Mouse (Mus musculus): ENCODE results near the gene Rhod.
A peak's percentile ranks its signal among the peaks of the same experiment; 100 is the strongest.
"Not testable (repeated sequence)": the region's sequence is repeated elsewhere in the genome, so short reads cannot be mapped to it uniquely, and the experiment has no call there.

Rhod gene

DNA sequence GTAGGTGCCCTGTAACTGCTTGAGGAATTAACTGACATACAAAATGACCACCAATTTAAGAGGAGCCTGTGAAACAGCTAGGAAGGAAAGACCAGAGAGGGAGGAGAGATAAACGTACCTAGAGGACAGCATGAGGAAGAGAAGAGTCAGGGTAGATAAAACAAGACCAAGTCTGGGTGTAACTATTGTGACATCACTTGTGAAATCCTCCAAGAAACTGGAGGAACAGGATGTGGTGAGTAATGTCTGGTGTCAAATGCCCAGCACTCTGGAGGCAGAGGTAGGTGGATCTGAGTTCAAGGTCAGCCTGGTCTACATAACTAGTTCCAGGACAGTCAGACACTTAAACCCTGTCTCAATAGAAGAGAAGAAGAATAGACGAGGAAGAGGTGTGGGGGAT lies 30.2 kb downstream of the Rhod start:
- no peak for DNase-seq (ENCODE audit: low spot score in 2 of 2)

GRCm38 (mm10) chr19:4404840-4405239 lies 34.4 kb downstream of the Rhod start:
- no peak for DNase-seq (ENCODE audit: low spot score in 2 of 2)

DNA sequence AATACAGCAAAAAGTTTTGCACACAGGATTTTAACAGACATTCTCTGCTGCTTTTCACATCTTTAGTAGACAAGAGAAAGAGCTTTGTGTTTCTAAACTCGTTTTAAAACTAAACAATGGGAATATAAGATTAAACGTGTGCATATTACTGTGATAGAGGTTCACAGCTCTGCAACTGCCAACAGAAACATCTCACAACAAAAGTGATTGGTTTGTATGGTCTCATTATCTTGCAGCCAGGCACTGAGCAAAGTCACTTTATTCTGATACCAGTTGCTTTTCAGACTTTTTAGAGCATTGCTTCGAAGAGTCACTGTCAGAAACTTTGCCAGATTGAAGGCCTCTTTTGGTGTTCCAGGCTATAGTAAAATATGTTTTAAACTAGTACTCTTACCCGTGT lies 40.3 kb downstream of the Rhod start:
- no peak for DNase-seq (ENCODE audit: low spot score in 2 of 2)

- no peak for DNase-seq (ENCODE audit: low spot score in 2 of 2)
These were observed 40.6 kb downstream of the Rhod start for GRCm38 (mm10) chr19:4398630-4398948.

DNA sequence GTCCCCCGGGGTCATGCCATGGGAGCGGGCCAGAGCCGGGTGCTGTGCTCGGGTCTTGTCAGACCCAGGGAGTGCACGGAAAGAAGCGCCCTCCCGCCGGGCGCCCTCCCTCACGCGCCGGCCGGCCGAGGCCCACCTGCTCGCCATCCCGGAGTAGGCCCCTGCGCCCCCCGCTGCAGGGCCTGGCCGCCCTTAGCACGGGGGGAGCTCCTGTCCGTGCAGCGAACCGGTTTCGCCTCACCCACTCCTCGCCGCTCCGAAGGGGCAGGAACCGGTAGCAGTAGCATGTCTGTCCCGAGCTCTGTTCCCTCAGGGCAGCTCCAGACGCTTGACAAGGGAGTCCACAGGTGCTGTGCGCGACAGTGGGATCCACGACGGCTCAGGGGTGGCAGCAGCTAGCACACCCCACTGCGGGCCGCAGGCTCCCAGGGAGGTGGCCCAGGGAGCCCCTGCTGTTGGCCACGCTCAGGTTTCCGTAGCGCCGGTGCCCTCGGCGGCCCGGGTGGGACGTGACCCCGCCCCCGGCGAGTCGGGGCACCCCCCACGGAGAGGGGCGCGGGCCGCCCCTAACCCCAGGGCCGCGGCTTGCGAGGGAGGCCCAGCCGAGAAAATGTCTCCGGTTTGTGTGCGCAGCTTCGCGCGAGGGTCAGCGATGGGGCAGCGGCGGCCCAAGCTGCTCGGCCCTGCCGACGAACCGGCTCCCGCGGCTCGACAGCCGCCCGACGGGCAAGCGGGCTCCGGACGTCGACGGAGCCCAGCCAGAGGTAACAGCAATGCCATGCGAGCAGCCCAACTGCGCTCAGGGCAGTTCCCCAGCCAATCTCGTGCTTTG lies 41.2 kb downstream of the Rhod start, which contains the start of gene Kdm2a:
Kdm2a (minus strand) TSS at position 488 of the 832 bp plus-strand sequence.
- DNase-seq (ENCODE audit: low spot score in 2 of 2): peak; percentile 34 to 42

DNA sequence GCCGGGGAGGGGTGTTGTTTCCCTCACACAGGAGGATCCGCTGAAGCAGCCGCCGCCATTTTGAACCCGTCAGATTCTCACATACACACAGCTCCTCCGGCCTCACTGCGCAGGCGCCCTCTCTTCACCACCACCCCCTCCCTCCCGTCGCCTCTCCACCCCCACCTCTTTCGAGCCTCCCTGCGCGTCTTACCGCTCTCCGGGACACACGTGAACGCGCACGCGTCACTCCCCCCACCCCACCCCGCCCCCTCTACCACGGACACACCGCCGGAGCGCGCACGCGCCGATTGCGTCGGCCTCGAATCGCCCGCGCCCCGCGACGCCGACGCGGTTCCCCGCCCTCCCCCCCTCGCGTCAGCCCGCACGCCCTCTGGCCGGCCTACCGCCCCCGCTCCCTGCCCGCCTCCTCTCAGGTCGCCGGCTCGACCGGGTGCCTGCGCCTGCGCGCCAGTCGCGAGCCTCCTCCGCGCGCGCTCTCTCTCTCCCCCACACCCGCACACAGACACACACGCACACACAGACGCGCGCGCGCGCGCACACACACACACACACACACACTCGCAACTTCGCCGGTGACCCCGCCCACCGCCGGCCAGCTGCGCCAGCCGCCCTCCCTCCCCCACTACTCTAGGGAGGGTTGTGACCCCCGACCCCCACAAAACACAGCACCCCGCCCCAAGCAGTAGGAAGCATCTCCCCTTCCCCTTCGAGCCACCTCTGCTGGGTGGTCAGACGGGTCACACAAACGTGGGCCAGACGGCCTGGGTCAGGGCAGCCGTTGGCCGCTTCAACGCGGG lies 42.0 kb downstream of the Rhod start:
- DNase-seq (ENCODE audit: low spot score in 2 of 2): peak; percentile 84

DNA sequence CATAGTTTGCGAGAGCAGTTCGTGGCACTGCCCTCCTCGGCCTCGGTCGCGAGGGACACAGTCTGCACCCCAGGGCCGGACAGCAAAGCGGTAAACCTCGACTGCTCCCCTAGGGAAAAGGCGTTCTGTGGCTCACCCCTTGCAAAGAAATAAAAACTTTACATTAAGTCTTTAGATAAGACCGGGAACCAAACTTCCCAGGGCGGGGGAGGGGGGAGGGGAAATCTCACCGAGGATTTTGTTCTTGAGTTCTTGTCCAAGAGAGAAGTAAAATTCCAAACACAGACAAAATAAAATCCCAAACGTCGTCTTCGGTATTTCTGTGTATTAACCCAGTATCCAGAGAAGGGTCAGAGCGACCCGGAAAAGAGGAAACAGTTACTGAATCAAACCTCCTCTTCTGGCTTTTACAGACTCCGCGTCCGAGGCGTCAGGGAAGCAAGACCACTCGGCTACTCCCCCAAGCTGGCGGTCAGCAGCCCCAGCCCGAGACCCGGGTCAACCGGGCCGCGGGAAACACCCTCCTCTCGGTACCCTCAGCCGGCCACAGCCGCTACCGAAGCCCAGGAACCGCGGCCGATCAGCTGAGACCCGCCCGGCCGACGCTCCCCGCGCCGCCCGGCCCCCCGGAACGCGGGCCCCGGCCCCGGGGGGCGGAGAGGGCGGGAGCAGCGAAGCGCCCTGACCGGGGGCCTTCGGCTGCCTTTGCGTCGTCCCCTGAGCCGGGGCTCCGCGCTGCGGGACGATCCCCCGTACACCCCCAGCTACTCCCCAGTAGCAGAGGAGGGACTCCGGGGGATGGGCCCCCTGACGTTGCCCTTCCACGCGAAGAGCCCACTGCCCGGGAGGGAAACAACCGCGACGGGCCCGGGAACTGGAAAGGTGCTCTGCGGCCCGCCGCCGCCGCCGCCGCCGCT lies 42.9 kb downstream of the Rhod start:
- peak; percentile 13 for DNase-seq (ENCODE audit: low spot score in 2 of 2)

GRCm38 (mm10) chr19:4387276-4387675 lies 52.0 kb downstream of the Rhod start:
- DNase-seq (ENCODE audit: low spot score in 2 of 2): no peak

GRCm38 (mm10) chr19:4385026-4385425 lies 54.2 kb downstream of the Rhod start:
- no peak for DNase-seq (ENCODE audit: low spot score in 2 of 2)

DNA sequence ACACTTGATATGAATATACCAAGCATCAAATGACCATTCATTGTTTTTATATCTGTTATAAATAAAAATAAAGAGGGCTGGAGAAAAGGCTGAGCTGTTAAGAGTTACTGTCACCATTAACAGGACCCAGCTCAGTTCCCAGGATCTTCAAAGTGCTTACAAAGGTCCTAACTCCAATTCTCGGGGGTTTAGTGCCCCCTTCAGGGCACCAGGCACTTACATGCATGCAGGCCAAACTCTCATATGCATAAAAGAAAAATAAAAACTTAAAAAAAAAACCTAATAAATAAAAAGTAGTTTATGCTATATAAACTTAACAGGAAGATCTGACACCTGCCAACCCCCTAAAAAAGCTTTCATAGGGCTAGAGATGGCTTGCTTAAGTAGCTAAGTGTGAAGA lies 54.9 kb downstream of the Rhod start:
- no peak for DNase-seq (ENCODE audit: low spot score in 2 of 2)

GRCm38 (mm10) chr19:4383306-4383705 lies 55.9 kb downstream of the Rhod start:
- DNase-seq (ENCODE audit: low spot score in 2 of 2): no peak

- DNase-seq (ENCODE audit: low spot score in 2 of 2): not testable (repeated sequence)
These were observed 56.9 kb downstream of the Rhod start for GRCm38 (mm10) chr19:4382303-4382702.

All from frontal cortex, postnatal 25 days (tissue).